Mouse (Mus musculus): ENCODE results near the gene Nrarp.

Gene Nrarp

GRCm38 (mm10) chr2:25229582-25229981, 49.0 kb downstream of the Nrarp start:
- DNase-seq: no peak

GRCm38 (mm10) chr2:25230581-25230980, 50.0 kb downstream of the Nrarp start:
- no peak for DNase-seq

- DNase-seq: no peak
Observed at GRCm38 (mm10) chr2:25231038-25231437, 50.5 kb downstream of the Nrarp start.

Measured in cerebellum, postnatal 10 days (tissue).